Mouse (Mus musculus) lung, postnatal 4 days (tissue): ENCODE measurements around the gene Gspt1.
A peak's percentile ranks its signal among the peaks of the same experiment; 100 is the strongest.
"Not testable (repeated sequence)": the region's sequence is repeated elsewhere in the genome, so short reads cannot be mapped to it uniquely, and the experiment has no call there.

ENCODE experiments used
- DNase-seq, 2 experiments: peaks; one replicate each; pipeline ENCODE4 v3.0.0; 2021

The Gspt1 gene

DNA sequence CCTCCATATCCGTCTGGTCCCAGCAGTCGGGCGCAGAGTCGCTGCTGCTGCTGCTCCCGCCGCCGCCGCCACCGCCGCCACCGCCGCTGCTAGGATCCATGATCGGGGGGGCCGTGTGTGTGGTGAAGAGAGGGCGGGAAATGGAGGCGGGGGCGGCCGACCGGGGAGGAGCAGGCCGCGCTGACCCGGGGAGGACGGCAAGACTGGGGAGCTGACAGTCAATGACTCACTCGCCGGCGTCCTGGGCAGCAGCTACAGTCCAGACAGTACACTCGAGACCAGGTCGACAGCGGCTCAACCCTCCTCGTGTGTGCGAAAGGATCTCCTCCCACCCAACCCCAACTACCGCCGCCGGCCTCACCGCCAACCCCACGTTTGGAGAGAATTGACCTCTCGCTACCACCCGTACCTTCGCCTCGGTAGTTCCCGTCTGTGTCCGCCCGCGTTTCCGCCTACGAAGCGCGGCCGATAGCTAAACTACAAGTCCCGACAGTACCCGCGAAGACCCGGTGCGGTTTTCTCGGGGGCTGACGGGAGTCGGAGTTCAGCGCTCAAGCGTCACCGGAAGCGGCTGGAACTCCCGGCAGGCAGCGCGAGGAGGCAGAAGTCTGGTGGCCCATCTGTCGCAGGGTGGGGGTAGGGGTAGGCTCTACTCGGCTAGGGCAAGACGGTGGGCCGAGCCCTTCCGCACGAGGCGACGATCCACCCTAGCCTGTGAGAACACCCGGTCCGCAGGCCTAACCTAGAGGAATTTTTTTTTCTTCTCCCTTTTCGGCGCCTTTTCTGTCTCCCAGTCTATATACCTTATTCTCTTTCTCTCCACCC, at the start of gene Gspt1:
Gene Gspt1, minus strand, starts transcription at position 428 of the 825 bp plus-strand sequence.
- DNase-seq: peak; percentile 99

GRCm38 (mm10) chr16:11303741-11304140, 49.6 kb upstream of the Gspt1 start:
- no peak for DNase-seq

DNA sequence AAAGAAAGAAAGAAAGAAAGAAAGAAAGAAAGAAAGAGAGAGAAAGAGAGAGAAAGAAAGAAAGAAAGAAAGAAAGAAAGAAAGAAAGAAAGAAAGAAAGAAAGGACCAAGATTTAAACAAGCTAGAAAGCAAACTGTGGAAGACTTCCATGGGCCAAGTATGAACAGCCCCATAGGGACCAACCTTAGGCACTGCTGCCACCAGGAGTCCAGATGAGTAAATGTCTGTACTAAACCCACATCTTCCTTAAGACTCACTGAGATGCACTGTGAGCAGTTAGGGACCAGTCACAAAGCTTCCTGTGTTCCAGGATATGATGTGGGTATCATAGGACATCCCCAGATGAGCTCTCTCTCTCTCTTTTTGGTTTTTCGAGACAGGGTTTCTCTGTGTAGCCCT, 43.6 kb upstream of the Gspt1 start:
- DNase-seq: peak in 1 of 2 experiments; percentile 10

GRCm38 (mm10) chr16:11295583-11295982, 41.5 kb upstream of the Gspt1 start:
- not testable (repeated sequence) for DNase-seq

DNA sequence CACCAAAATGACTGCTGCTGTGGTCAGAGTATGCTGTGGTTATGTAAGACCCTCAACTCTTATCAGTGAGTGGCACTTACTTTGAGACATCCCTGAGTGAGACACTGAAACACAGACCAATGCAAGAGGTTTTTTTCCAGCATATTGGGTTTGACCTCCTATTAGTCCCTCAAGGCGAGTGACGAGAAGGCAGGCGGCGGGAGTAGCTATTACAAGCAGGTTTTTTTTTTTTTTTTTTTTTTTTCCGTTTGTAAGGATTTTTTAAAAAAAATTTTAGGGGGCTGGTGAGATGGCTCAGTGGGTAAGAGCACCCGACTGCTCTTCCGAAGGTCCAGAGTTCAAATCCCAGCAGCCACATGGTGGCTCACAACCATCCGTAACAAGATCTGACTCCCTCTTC, 34.7 kb upstream of the Gspt1 start:
- not testable (repeated sequence) for DNase-seq

- DNase-seq: no peak
Measured at GRCm38 (mm10) chr16:11285949-11286348, 31.8 kb upstream of the Gspt1 start.

DNA sequence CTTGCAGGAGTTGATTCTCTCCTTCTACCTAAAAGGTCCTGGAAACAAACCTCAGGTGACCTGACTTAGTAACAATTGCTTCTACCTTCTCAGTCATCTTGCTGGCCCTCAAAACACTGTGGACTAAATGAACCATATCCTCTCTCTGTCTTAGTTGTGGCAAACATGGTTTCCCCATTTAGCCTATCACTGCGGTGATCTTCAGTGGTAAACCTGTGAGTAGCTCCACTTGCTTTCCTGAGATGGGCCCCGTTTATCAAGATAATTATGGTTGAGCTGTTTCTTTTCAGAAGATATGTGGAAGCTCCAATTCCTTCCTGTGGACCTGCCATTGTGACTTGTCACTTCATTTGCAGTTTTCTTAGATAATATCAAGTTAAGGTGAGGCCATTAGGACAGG, 30.8 kb upstream of the Gspt1 start:
- DNase-seq: no peak

GRCm38 (mm10) chr16:11282655-11283232, 28.6 kb upstream of the Gspt1 start:
- no peak for DNase-seq

GRCm38 (mm10) chr16:11278778-11279177, 24.7 kb upstream of the Gspt1 start:
- no peak for DNase-seq

DNA sequence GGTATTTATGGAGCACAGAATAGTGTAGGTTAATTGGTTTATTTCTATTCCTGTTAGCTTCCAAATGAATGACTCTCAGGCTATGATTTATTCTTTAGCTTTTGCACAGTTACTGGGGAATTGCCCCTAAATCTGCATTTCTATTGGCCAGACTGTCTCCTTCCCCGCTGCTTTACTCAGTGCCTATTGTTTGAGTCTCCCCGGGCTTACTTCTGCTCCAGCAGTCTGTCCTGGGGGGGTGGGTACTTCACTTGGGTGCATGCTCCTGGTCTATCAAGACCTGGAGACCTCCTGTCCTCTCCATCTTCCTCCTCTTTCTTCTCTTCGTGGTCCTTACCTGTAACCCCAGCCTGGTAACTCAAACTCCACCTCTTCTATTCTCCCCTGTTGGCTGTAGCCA, 22.8 kb upstream of the Gspt1 start:
- DNase-seq: no peak

GRCm38 (mm10) chr16:11271073-11271472, 16.9 kb upstream of the Gspt1 start:
- DNase-seq: no peak

GRCm38 (mm10) chr16:11270642-11271041, 16.5 kb upstream of the Gspt1 start:
- no peak for DNase-seq

- DNase-seq: no peak
Measured at GRCm38 (mm10) chr16:11269808-11270207, 15.7 kb upstream of the Gspt1 start.

GRCm38 (mm10) chr16:11266556-11266955, 12.4 kb upstream of the Gspt1 start:
- DNase-seq: no peak

DNA sequence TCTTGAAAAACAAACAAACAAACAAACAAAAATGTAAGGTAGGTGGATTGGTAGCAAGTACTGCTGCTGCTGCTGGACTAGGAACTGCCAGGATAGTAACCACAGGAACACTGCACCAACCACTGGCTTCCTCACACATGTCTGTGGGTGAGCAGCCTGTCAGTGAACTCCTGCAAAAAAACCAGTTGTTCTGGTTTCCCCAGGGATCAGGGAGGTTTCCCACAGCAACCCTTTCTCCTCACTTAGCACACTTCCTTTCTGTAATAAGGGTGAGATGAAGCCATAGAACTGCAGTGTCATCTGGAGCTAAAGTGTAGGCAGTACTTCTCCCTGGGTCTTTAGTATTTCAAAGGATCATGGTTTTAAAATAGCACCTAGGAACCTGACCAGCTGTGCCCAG, 9.1 kb upstream of the Gspt1 start:
- no peak for DNase-seq

DNA sequence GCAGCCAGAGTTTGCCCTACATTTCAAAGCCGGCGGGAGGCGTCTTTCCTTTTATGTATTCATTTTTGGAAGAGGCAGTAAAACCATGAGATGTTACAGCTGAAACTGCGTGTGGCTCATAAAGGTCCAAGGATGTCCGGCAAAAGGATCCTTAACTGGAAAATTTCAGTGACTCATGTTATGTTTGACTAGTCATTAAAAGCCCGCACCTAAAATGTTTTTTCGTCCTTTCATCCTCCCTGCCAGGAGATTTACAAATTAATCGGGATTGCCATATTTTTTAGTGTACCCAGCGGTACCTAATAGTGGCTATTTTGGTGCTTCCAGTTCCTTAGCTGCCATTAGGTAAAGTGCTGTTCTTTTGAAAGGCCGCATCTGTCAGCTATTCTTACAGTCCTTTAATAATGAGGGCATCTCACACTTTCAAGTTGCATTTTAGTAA, 619 bp upstream of the Gspt1 start:
- DNase-seq: no peak

- peak; percentile 65 to 71 for DNase-seq
Measured at GRCm38 (mm10) chr16:11253065-11253831, 877 bp downstream of the Gspt1 start.

- no peak for DNase-seq
Measured at GRCm38 (mm10) chr16:11247791-11248190, 6.3 kb downstream of the Gspt1 start.

- DNase-seq: no peak
Measured at GRCm38 (mm10) chr16:11245767-11246166, 8.4 kb downstream of the Gspt1 start.

DNA sequence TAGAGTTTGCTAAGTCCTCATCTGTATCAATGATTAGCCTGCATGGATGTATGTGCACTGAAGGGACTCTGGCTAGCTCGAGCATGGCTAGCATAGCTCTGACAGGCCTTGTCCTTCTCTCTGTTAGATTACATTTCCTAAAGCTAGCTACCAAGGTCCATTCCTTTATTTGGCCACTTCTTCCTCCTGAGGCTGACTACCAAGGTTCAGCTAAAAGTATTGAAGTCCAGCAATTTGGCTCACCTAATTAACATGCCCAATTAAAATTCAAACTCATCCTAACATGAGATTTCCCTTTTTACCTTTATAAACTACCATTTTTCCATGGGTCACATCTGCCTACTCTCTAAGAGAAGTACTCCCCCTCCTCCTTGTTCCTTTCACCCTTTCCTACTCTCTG, 11.7 kb downstream of the Gspt1 start:
- no peak for DNase-seq

- DNase-seq: no peak
Measured at GRCm38 (mm10) chr16:11217801-11218200, 36.3 kb downstream of the Gspt1 start.

GRCm38 (mm10) chr16:11203600-11204390, 50.3 kb downstream of the Gspt1 start:
- DNase-seq: no peak
